Mouse (Mus musculus) T-helper 17 cell (primary cell): ENCODE measurements at regions not wholly inside any gene's neighbourhood (a gene's known extent, or its start where the extent isn't known, plus 50 kb on each side); places are given as distances from the start of the nearest gene placed in this dataset.

Experiments used
- in situ Hi-C, 2 experiments: fragments of 300-600 bp; cut with MboI, MseI; formaldehyde crosslinking; loops; 1 replicate in 1 of 2; 2 replicates in 1 of 2; pipeline ENCODE4 v1.15.1; 2025; ENCODE audit warnings: high pct_unique_total_duplicates in 2 of 2

- in situ Hi-C loops = no loop called here
Observed at GRCm38 (mm10) chr16:49572485-49573170, 126.4 kb upstream of the Ift57 start.

GRCm38 (mm10) chr16:49573171-49573517 lies 125.9 kb upstream of the Ift57 start:
- in situ Hi-C loops = no loop called here

GRCm38 (mm10) chr16:49578976-49579375 lies 120.1 kb upstream of the Ift57 start:
- in situ Hi-C loops = no loop called here

GRCm38 (mm10) chr16:49580708-49581107 lies 118.3 kb upstream of the Ift57 start:
- in situ Hi-C loops = no loop called here

GRCm38 (mm10) chr16:49606500-49606899 lies 92.5 kb upstream of the Ift57 start:
- in situ Hi-C loops = no loop called here

GRCm38 (mm10) chr16:49614801-49615200 lies 84.2 kb upstream of the Ift57 start:
- in situ Hi-C loops = loop anchor here in 1 of 2 experiments (10.0 kb wide), 1 partner anchor 1440 kb away; no protein-coding TSS in a partner anchor

- in situ Hi-C loops = loop anchor here in 1 of 2 experiments (10.0 kb wide), 1 partner anchor 1441 kb away; no protein-coding TSS in a partner anchor
Observed at GRCm38 (mm10) chr16:49615342-49616020, 83.6 kb upstream of the Ift57 start.

- in situ Hi-C loops = loop anchor here in 1 of 2 experiments (10.0 kb wide), 1 partner anchor 1442 kb away; no protein-coding TSS in a partner anchor
Observed at GRCm38 (mm10) chr16:49616263-49616872, 82.7 kb upstream of the Ift57 start.

GRCm38 (mm10) chr16:49633502-49633901 lies 65.5 kb upstream of the Ift57 start:
- in situ Hi-C loops = no loop called here

GRCm38 (mm10) chr16:49635506-49635905 lies 63.5 kb upstream of the Ift57 start:
- in situ Hi-C loops = loop anchor here in 1 of 2 experiments (5.0 kb wide), 1 partner anchor 88 kb away; no protein-coding TSS in a partner anchor

- in situ Hi-C loops = loop anchor here in 1 of 2 experiments (5.0 kb wide), 1 partner anchor 89 kb away; no protein-coding TSS in a partner anchor
Observed at GRCm38 (mm10) chr16:49636467-49636866, 62.6 kb upstream of the Ift57 start.

GRCm38 (mm10) chr16:49642696-49643095 lies 56.3 kb upstream of the Ift57 start:
- in situ Hi-C loops = no loop called here

- in situ Hi-C loops = no loop called here
Observed at GRCm38 (mm10) chr16:49644416-49644815, 54.6 kb upstream of the Ift57 start.

- in situ Hi-C loops = no loop called here
Observed at GRCm38 (mm10) chr16:49646479-49646878, 52.6 kb upstream of the Ift57 start.
